Mouse (Mus musculus) forebrain, embryonic 10.5 days (tissue): ENCODE data around the gene Rasa4. TPM values are rescaled to one million over a fixed set of nuclear protein-coding genes. Genes with fewer than 3 reads are reported as not detected.
A peak's percentile ranks its signal among the peaks of the same experiment; 100 is the strongest.
"Not testable (repeated sequence)": the region's sequence is repeated elsewhere in the genome, so short reads cannot be mapped to it uniquely, and the experiment has no call there.

ENCODE experiments used
- DNase-seq: peaks from one replicate; pipeline ENCODE4 v3.0.0-alpha.2; 2017; ENCODE audit warnings: low spot score; ENCODE audit errors: extremely low spot score
- H3K27ac ChIP-seq: fragments of 300-500 bp; sonication (generic); 2 replicates; pipeline ENCODE4 v1.5.1; 2016; ENCODE audit warnings: mild to moderate bottlenecking
- H3K27me3 ChIP-seq: fragments of 300-500 bp; sonication (generic); 2 replicates; pipeline ENCODE4 v1.6.1; 2016; ENCODE audit warnings: mild to moderate bottlenecking; ENCODE audit not compliant: poor library complexity, severe bottlenecking
- H3K36me3 ChIP-seq: fragments of 300-500 bp; sonication (generic); replicated peaks from 2 replicates; pipeline ENCODE4 v1.6.1; 2016; ENCODE audit warnings: mild to moderate bottlenecking, moderate library complexity
- H3K4me1 ChIP-seq: fragments of 300-500 bp; sonication (generic); 2 replicates; pipeline ENCODE4 v1.6.1; 2016
- H3K4me3 ChIP-seq: fragments of 300-500 bp; sonication (generic); 2 replicates; pipeline ENCODE4 v1.5.1; 2016; ENCODE audit warnings: mild to moderate bottlenecking, moderate library complexity
- H3K9me3 ChIP-seq: fragments of 300-500 bp; sonication (generic); 2 replicates; pipeline ENCODE4 v1.6.1; 2016; ENCODE audit warnings: mild to moderate bottlenecking, moderate library complexity
- WGBS: fragments of 180-500 bp; shearing (Covaris S2); methylation state at CpG from one replicate; pipeline ENCODE4 v1.1.7; 2016; 5-methylcytosine and 5-hydroxymethylcytosine counted together
- polyA plus RNA-seq: library from polyadenylated mRNA; unstranded; fragments of >200 nt; fragmentation: Nextera tagmentation; extraction: Ambion mirVana; gene quantifications from 2 replicates; pipeline ENCODE4 v1.2.1, GENCODE M21; 2016

Gene Rasa4
- polyA plus RNA-seq, 1 experiment from 2014 or later = 3.8 TPM

GRCm38 (mm10) chr5:136051231-136052085 lies 32.3 kb upstream of the Rasa4 start:
- WGBS = 7% methylated on average over 10 of the region's 10 CpGs

GRCm38 (mm10) chr5:136052861-136053655 lies 30.7 kb upstream of the Rasa4 start:
- 84% methylated on average over 8 of the region's 8 CpGs for WGBS
- Histone ChIP-seq H3K9me3 (0 out of 2 replicates have a peak, but pooled peaks cover 3% of the 10 kb centered on the region), H3K27me3 (no peaks in the 10 kb centered on the region), H3K27ac (peak overlapping the region; percentile 93), H3K36me3 (no peaks in the 10 kb centered on the region), H3K4me1 (peaks cover 38% of the 10 kb centered on the region), H3K4me3 (no peak overlapping the region)
- DNase-seq = no peak

More at GRCm38 (mm10) chr5:136051231-136052085, 32.3 kb upstream of the Rasa4 start:
- Histone ChIP-seq H3K9me3 (0 out of 2 replicates have a peak, but pooled peaks cover 3% of the 10 kb centered on the region), H3K4me3 (peak overlapping the region; percentile 34), H3K27ac (peak overlapping the region; percentile 93), H3K36me3 (no peaks in the 10 kb centered on the region), H3K27me3 (no peaks in the 10 kb centered on the region), H3K4me1 (peaks cover 35% of the 10 kb centered on the region)
- DNase-seq = peak; percentile 82

DNA sequence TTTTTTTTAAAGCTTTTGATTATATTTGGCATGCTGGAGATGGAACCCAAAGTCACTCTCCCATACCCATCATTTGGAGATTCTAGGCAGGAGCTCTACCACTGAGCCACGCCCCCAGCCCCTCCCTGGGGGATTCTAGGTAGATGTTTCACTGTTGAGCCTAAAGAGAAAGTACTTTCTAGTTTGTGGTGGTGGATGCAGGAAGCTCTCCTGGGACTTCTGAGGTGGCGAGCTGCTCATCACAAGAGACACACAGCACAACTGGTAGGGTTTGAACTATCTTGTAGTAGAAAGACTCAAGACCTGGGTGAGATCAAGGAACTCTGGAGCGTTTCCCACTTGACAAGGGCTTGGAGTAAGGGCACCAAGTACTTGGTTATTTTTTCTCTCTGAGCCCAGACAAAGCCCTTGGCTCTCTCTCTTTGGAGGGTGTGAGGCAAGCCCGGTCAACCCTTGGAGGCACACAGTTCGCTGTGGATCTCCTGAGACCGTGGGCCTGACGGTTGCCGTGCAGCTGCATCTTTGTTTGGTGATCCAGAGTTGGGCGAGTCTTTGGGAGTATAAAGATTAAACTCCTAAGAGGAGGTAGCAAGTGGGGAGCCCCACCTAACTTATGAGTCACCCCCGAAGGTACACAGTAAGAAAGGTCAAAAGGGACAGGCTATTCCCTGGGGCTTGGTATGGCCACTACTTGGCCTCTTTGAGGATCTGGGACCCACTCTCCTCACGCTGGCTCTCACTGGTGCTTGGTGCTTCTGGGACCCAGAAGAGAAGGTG lies 29.2 kb upstream of the Rasa4 start, which contains the start of gene Upk3bl:
TSS of gene Upk3bl (plus strand) at position 192 of the 777 bp plus-strand sequence.
- Histone ChIP-seq H3K27ac (peak within 1 kb of the TSS; percentile 93; the same call in 1 of the 2 replicates), H3K4me3 (no peak within 1 kb of the TSS), H3K9me3 (0 out of 2 replicates have a peak, but pooled peaks cover 3% of the 10 kb centered on the region), H3K36me3 (no peaks in the 10 kb centered on the region), H3K27me3 (peaks cover under 1% of the 10 kb centered on the region; the same call in 1 of the 2 replicates), H3K4me1 (peaks cover 38% of the 10 kb centered on the region)
- DNase-seq = no peak
- 93% methylated on average over 11 of the region's 11 CpGs for WGBS

GRCm38 (mm10) chr5:136056062-136056461 lies 27.7 kb upstream of the Rasa4 start:
- Histone ChIP-seq H3K9me3 (0 out of 2 replicates have a peak, but pooled peaks cover 3% of the 10 kb centered on the region), H3K27me3 (peaks cover 10% of the 10 kb centered on the region), H3K27ac (no peak overlapping the region), H3K36me3 (no peaks in the 10 kb centered on the region), H3K4me1 (peaks cover 38% of the 10 kb centered on the region), H3K4me3 (no peak overlapping the region)
- DNase-seq = no peak
- 51% methylated on average over 4 of the region's 4 CpGs for WGBS

DNA sequence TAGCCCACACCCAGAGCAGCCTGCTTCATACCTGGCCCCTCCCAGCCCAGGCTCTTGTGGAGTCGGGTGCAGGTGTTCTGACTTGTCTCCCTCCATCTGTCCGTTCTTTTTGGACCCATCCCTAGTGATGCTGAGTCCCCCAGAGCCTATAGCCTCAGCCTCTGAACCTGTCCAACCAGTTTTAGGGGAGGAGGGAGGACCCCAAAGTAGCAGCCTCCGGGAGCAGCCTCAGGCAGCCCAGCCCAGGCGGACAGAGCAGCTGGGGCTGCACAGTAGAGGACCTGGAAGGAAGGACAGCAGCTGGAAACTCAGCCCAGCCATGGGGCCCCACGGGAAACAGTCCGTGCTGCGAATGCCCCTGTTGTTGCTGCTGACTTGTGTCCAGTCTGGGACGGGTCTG lies 26.6 kb upstream of the Rasa4 start:
- H3K36me3 ChIP-seq = no peaks in the 10 kb centered on the region
- no peak for DNase-seq
- 38% methylated on average over 8 of the region's 8 CpGs for WGBS
- H3K27me3 ChIP-seq = peaks cover 10% of the 10 kb centered on the region
- no peak overlapping the region for H3K27ac ChIP-seq
- H3K9me3 ChIP-seq = 0 out of 2 replicates have a peak, but pooled peaks cover 3% of the 10 kb centered on the region
- H3K4me1 ChIP-seq = peaks cover 34% of the 10 kb centered on the region
- no peak overlapping the region for H3K4me3 ChIP-seq

DNA sequence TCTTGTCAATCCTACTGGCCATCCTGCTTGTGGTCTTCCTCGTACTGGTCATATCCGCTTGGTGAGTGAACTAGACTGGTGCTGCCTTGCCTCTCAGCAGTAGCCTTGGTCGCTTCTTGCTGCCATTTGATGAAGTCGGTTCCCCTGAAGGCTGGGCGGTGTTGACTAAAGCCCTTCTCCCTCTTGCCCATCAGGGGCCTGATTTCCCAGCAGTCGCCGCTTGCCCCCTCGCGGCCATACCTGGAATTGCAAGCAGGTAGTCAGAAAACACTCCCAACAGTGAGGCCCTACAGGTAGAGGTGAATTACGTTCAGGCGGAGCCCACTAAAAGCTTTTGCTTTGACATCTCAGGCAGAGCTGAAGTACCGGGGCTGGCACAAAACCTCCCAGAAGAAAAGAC lies 22.1 kb upstream of the Rasa4 start:
- Histone ChIP-seq H3K36me3 (no peaks in the 10 kb centered on the region), H3K27ac (peak overlapping the region; percentile 65; the same call in 1 of the 2 replicates)
- DNase-seq = peak; percentile 86

DNA sequence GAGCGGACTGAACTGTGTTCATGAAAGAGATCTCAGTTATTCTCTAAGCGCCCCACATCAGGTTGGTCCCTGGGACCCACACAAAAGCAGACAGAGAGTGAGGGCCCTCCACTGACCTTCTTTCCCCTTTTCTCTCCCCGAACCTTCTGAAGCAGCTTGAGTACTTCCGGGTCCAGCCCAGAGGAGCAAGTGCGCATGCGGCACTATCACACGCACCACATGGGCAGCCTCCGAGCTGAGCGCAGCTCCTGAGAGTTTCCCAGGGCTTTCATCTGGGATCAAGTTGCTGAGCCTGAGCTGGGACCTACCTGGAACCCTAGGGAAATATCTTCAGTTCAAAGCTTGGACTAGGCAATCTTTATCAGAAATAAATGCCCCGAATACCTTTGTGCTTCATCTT lies 19.8 kb upstream of the Rasa4 start:
- DNase-seq = no peak
- Histone ChIP-seq H3K4me3 (no peak overlapping the region), H3K27ac (no peak overlapping the region), H3K9me3 (no peaks in the 10 kb centered on the region), H3K27me3 (peaks cover 10% of the 10 kb centered on the region), H3K36me3 (no peaks in the 10 kb centered on the region), H3K4me1 (peaks cover 17% of the 10 kb centered on the region)
- WGBS = 91% methylated on average over 10 of the region's 10 CpGs

More for the DNA sequence above, 22.1 kb upstream of the Rasa4 start:
- H3K4me3 ChIP-seq = no peak overlapping the region
- H3K9me3 ChIP-seq = no peaks in the 10 kb centered on the region
- H3K4me1 ChIP-seq = peaks cover 24% of the 10 kb centered on the region
- H3K27me3 ChIP-seq = peaks cover 10% of the 10 kb centered on the region
- WGBS = 9% methylated on average over 12 of the region's 12 CpGs

- WGBS = 85% methylated on average over 11 of the region's 11 CpGs
- DNase-seq, H3K4me3 ChIP-seq, H3K9me3 ChIP-seq, H3K36me3 ChIP-seq, H3K27me3 ChIP-seq, H3K4me1 ChIP-seq, H3K27ac ChIP-seq: not testable (repeated sequence)
These were observed 17.1 kb upstream of the Rasa4 start for GRCm38 (mm10) chr5:136066404-136067148.

GRCm38 (mm10) chr5:136069411-136069810 lies 14.3 kb upstream of the Rasa4 start:
- H3K9me3 ChIP-seq = no peaks in the 10 kb centered on the region
- no peaks in the 10 kb centered on the region for H3K4me1 ChIP-seq
- WGBS = 72% methylated on average over 2 of the region's 2 CpGs
- no peaks in the 10 kb centered on the region for H3K27me3 ChIP-seq
- H3K4me3 ChIP-seq = no peak overlapping the region
- no peak for DNase-seq
- H3K36me3 ChIP-seq = no peaks in the 10 kb centered on the region
- H3K27ac ChIP-seq = no peak overlapping the region

- Histone ChIP-seq H3K4me1 (no peaks in the 10 kb centered on the region), H3K36me3 (no peaks in the 10 kb centered on the region), H3K9me3 (no peaks in the 10 kb centered on the region), H3K27ac (no peak overlapping the region), H3K4me3 (no peak overlapping the region), H3K27me3 (no peaks in the 10 kb centered on the region)
- DNase-seq = no peak
- 74% methylated on average over 6 of the region's 6 CpGs for whole genome bisulfite sequencing
These were observed 10.7 kb upstream of the Rasa4 start for GRCm38 (mm10) chr5:136073051-136073450.

GRCm38 (mm10) chr5:136073526-136073925 lies 10.2 kb upstream of the Rasa4 start:
- H3K9me3 ChIP-seq = no peaks in the 10 kb centered on the region
- H3K27me3 ChIP-seq = no peaks in the 10 kb centered on the region
- 70% methylated on average over 11 of the region's 11 CpGs for WGBS
- H3K4me1 ChIP-seq = no peaks in the 10 kb centered on the region
- H3K27ac ChIP-seq = no peak overlapping the region
- no peak for DNase-seq
- no peak overlapping the region for H3K4me3 ChIP-seq
- no peaks in the 10 kb centered on the region for H3K36me3 ChIP-seq
